Mouse (Mus musculus) heart, embryonic 10.5 days (tissue): ENCODE results near the gene Cyp2d10. TPM values are rescaled to one million over a fixed set of nuclear protein-coding genes. Genes with fewer than 3 reads are reported as not detected.
"Not testable (repeated sequence)": the region's sequence is repeated elsewhere in the genome, so short reads cannot be mapped to it uniquely, and the experiment has no call there.

Source experiments
- DNase-seq: peaks from one replicate; pipeline ENCODE4 v3.0.0-alpha.2; 2017; ENCODE audit warnings: low spot score
- H3K27ac ChIP-seq: fragments of 300-500 bp; sonication (generic); 2 replicates; pipeline ENCODE4 v1.5.1; 2016; ENCODE audit warnings: mild to moderate bottlenecking
- H3K27me3 ChIP-seq: fragments of 300-500 bp; sonication (generic); 2 replicates; pipeline ENCODE4 v1.6.1; 2016; ENCODE audit warnings: mild to moderate bottlenecking; ENCODE audit not compliant: poor library complexity, insufficient read depth, severe bottlenecking
- H3K36me3 ChIP-seq: fragments of 300-500 bp; sonication (generic); 2 replicates; pipeline ENCODE4 v1.6.1; 2016; ENCODE audit warnings: mild to moderate bottlenecking, moderate library complexity
- H3K4me1 ChIP-seq: fragments of 300-500 bp; sonication (generic); 2 replicates; pipeline ENCODE4 v1.6.1; 2016; ENCODE audit warnings: mild to moderate bottlenecking
- H3K4me3 ChIP-seq: fragments of 300-500 bp; sonication (generic); 2 replicates; pipeline ENCODE4 v1.5.1; 2016; ENCODE audit warnings: mild to moderate bottlenecking, moderate library complexity
- H3K9me3 ChIP-seq: fragments of 300-500 bp; sonication (generic); 2 replicates; pipeline ENCODE4 v1.6.1; 2016; ENCODE audit warnings: mild to moderate bottlenecking, moderate library complexity
- WGBS: fragments of 180-500 bp; shearing (Covaris S2); methylation state at CpG from one replicate; pipeline ENCODE4 v1.1.7; 2016; 5-methylcytosine and 5-hydroxymethylcytosine counted together
- polyA plus RNA-seq: library from polyadenylated mRNA; unstranded; fragments of >200 nt; fragmentation: Nextera tagmentation; extraction: Ambion mirVana; gene quantifications from 2 replicates; pipeline ENCODE4 v1.2.1, GENCODE M21; 2016

Cyp2d10 gene
- 0.75 TPM in 1 of 2 replicates, not detected in the other for polyA plus RNA-seq

DNA sequence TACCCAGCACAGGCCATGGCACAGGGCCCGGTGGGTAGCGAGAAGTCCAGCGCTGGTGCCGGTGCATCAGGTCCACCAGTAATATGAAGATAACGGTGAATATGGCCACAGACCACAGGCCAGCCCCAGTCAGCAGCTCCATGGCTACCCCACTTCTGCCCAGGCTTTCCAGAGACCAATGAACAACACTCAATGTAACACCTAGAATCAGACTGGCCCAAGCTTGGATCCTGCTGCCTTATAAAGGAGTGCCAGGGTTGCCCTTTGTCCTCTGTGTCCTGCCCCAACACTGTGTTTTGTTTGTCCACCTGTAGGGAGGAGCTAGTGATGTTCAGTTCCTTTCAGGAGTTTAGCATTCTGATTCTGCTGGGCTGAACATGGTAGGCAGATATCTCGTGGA lies at the start of gene Cyp2d10:
Gene Cyp2d10 (minus strand): TSS at position 215 of the 400 bp plus-strand sequence.
- peak; percentile 25 for DNase-seq
- Histone ChIP-seq H3K27ac (no peak within 1 kb of the TSS), H3K27me3 (no peaks in the 10 kb centered on the region), H3K4me3 (no peak within 1 kb of the TSS), H3K36me3 (no peaks in the 10 kb centered on the region), H3K9me3 (no peaks in the 10 kb centered on the region), H3K4me1 (no peaks in the 10 kb centered on the region)
- 92% methylated on average over 6 of the region's 6 CpGs for WGBS

DNA sequence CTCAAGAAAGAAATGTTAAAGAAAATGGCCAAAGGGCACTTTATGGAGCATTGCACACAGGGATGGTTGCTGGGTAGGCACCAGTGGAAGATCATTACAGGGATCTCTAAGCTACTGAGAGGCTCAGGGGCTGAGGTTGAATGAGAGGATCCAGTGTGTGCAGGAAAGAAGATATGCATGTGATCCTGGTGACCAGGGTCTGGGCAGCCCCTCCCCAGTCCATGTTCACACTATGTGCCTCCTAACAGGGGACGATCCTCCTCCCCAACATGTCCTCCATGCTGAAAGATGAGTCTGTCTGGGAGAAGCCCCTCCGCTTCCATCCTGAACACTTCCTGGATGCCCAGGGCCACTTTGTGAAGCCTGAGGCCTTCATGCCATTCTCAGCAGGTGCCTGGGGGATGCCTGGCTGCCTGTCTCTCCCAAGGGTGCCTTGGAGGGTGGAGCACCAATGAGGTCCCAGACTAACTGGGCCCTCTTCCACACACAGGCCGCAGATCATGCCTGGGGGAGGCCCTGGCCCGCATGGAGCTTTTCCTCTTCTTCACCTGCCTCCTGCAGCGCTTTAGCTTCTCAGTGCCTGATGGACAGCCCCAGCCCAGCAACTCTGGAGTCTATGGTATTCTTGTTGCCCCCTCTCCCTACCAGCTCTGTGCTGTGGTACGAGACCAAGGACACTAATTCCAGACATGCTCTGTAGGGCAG lies 49.2 kb upstream of the Cyp2d10 start:
- H3K4me1 ChIP-seq, H3K27ac ChIP-seq, H3K36me3 ChIP-seq, H3K27me3 ChIP-seq, H3K4me3 ChIP-seq, H3K9me3 ChIP-seq: not testable (repeated sequence)
- WGBS = 80% methylated on average over 6 of the region's 6 CpGs
- peak; percentile 64 for DNase-seq

DNA sequence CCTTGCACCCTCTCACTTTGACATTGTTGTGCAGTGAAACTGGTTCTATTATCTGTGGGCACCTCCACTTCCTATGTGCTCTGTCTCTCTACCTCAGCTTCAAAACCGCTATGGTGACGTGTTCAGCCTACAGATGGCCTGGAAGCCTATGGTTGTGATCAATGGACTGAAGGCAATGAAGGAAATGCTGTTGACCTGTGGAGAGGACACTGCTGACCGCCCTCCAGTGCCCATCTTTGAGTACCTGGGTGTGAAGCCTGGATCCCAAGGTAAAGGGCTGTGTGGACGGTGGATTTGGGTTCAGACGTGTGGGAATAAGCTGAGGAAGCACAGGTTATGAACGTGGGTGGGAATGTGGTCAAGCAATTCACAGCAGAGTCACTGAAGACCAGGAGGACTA lies 46.5 kb upstream of the Cyp2d10 start:
- H3K36me3 ChIP-seq, H3K9me3 ChIP-seq, H3K27me3 ChIP-seq, H3K27ac ChIP-seq, H3K4me1 ChIP-seq, H3K4me3 ChIP-seq: not testable (repeated sequence)
- DNase-seq = peak; percentile 52
- WGBS = 78% methylated on average over 6 of the region's 6 CpGs

DNA sequence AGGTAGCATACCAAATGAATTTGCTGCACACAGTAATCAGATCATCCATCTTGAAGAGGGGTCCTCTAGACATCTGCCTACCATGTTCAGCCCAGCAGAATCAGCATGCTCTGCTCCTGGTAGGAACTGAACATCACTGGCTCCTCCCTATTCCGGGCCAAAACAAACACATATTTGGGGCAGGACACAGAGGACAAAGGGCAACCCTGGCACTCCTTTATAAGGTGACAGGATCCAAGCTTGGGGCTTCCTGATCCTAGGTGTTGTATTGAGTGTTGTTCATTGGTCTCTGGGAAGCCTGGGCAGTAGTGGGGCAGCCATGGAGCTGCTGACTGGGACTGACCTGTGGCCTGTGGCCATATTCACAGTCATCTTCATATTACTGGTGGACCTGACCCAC lies 45.1 kb upstream of the Cyp2d10 start:
- H3K9me3 ChIP-seq, H3K27me3 ChIP-seq, H3K4me1 ChIP-seq, H3K36me3 ChIP-seq, H3K4me3 ChIP-seq, H3K27ac ChIP-seq: not testable (repeated sequence)
- peak; percentile 52 for DNase-seq
- WGBS = 77% methylated on average over 1 of the region's 1 CpGs

DNA sequence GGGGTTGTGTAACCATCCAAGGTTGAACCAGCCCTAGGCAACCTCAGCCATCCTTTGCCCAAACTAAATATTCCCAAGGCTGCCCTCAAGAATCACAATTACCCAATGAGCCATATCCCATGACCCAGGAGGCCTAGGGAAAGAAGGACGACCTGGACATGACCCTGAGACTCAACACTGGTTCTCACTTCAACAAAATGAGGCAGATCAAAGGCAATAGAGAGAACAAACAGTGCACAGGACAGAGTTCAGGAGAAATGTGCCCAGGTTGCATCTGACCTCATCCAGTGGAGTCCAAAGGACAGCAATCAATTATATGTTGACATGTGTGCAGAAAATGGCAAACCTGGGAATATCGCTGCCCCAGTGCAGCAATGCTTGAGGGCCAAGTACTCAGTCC lies 43.0 kb upstream of the Cyp2d10 start:
- not testable (repeated sequence) for H3K4me3 ChIP-seq, H3K27me3 ChIP-seq, H3K27ac ChIP-seq, H3K4me1 ChIP-seq, H3K36me3 ChIP-seq, H3K9me3 ChIP-seq
- peak; percentile 42 for DNase-seq
- 75% methylated on average over 2 of the region's 2 CpGs for WGBS

DNA sequence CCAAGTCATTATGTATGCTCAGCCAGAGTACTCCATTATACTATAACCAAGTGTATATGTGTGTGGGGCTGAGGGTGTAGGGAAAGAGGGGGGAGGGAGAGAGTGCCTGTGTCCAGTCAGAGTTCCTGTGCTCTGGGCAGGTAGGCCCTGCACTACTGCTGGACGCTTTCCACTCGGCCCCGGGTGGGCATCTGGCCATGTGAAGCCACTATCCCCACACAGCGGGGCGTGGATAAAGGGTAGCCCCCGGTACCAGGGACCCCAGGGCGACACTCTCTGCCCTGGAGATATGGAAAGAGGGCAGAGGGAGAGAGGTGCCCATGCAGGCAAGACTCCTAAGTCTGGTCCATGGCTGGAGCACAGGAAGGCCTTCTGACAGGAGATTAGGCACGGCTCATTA lies 38.2 kb upstream of the Cyp2d10 start:
- no peaks in the 10 kb centered on the region for H3K9me3 ChIP-seq
- DNase-seq = peak; percentile 55
- no peak overlapping the region for H3K27ac ChIP-seq
- no peaks in the 10 kb centered on the region for H3K4me1 ChIP-seq
- no peaks in the 10 kb centered on the region for H3K36me3 ChIP-seq
- H3K4me3 ChIP-seq = no peak overlapping the region
- 73% methylated on average over 8 of the region's 8 CpGs for WGBS
- no peaks in the 10 kb centered on the region for H3K27me3 ChIP-seq

DNA sequence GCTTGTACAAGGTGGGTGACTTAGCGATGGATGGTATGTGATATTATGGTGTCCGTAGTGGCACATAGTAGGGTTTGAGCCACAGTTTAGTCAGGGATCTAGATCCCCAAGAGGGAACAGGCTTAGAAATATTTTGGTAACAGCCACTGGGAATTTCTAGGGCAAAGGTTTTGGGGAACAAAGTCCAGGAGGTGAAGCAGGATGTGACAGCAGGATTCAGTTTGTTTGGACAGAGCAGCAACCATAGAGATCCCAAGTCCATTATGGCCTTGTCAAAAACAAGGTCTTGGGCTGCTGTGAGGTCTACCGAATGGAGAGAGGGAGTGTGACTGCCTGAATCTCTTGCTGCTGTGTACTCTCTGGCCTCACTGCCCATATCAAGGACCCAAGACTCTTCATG lies 36.7 kb upstream of the Cyp2d10 start:
- no peak overlapping the region for H3K27ac ChIP-seq
- no peaks in the 10 kb centered on the region for H3K4me1 ChIP-seq
- no peak overlapping the region for H3K4me3 ChIP-seq
- H3K9me3 ChIP-seq = no peaks in the 10 kb centered on the region
- H3K36me3 ChIP-seq = no peaks in the 10 kb centered on the region
- H3K27me3 ChIP-seq = no peaks in the 10 kb centered on the region
- DNase-seq = no peak
- whole genome bisulfite sequencing = 80% methylated on average over 3 of the region's 3 CpGs

DNA sequence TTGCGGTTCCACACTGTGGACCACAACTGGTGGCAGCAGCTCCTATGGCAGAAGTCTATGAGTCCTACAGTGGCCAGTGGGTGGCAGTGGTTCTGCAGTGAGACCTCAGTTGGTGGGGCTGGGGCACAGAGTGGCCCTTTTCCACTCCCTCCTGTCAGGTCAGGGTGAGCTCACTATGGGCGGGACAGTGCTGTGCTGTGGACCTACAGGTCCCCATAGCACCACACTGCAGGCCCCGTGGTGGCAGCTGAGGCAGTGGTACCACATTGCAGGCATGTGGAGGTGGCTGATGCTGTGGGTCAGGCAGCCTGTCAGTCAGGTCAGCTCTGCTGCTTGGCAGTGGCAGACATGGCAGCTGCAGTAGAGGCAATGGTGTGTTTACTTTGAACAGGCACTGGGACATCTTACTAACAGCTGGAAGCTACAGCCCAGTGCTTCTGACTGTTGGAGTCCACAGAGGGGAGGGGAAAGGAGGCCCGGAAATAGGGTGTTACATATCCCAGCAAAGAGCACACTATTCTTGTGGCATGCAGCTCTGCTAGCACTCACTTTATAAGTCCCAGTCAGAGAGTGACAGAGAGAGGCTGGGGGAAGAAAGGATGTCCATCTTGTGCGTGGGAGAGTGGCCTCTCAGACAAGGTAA lies 31.1 kb upstream of the Cyp2d10 start:
- no peaks in the 10 kb centered on the region for H3K27me3 ChIP-seq
- peaks cover 5% of the 10 kb centered on the region; the same call in 1 of the 2 replicates for H3K9me3 ChIP-seq
- no peaks in the 10 kb centered on the region for H3K36me3 ChIP-seq
- H3K4me3 ChIP-seq = no peak overlapping the region
- peak; percentile 63 for DNase-seq
- H3K4me1 ChIP-seq = no peaks in the 10 kb centered on the region
- H3K27ac ChIP-seq = no peak overlapping the region
- WGBS = 64% methylated on average over 5 of the region's 5 CpGs

DNA sequence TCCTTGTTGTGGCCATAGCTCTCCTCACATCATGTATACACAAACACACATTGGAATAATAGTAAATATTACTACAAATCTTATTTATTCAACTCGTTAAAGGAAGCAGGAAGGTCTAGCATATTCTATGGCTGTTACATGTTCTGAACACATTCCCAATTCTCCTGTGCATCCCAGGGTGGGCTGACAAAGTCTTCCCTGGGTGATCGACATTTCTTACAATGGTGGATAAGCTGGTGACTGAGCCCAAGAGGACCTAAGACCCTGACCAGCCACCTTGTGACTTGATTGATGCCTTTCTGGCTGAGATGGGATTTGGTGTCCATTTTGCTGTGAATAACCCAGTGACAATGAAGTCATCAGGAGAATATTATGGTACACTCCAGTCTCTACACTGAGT lies 28.6 kb upstream of the Cyp2d10 start:
- peaks cover 5% of the 10 kb centered on the region; the same call in 1 of the 2 replicates for H3K9me3 ChIP-seq
- H3K27me3 ChIP-seq = no peaks in the 10 kb centered on the region
- H3K36me3 ChIP-seq = no peaks in the 10 kb centered on the region
- H3K4me1 ChIP-seq = no peaks in the 10 kb centered on the region
- H3K4me3 ChIP-seq = no peak overlapping the region
- peak; percentile 71 for DNase-seq
- no peak overlapping the region for H3K27ac ChIP-seq
- WGBS = 79% methylated on average over 2 of the region's 2 CpGs

DNA sequence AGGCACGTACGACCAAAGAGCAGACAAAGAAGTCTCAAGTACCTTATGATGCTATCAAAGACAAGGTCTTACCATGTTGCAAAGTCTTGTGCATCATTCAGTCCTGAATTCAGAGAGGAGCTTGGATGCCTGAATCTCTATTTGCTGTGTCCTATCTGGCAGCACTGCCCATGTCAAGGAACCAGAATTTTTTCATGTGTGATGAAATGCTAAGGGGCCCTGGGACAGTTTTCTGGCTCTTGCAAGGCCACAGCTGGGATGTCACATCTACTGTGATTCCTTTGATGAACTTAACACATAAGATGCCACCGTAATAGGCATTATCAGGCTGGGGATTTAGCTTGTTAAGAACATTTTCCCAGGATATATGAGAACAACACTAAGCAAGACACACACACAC lies 28.0 kb upstream of the Cyp2d10 start:
- no peak overlapping the region for H3K4me3 ChIP-seq
- peaks cover 5% of the 10 kb centered on the region; the same call in 1 of the 2 replicates for H3K9me3 ChIP-seq
- DNase-seq = peak; percentile 9
- no peak overlapping the region for H3K27ac ChIP-seq
- H3K27me3 ChIP-seq = no peaks in the 10 kb centered on the region
- H3K4me1 ChIP-seq = no peaks in the 10 kb centered on the region
- H3K36me3 ChIP-seq = no peaks in the 10 kb centered on the region
- 73% methylated on average over 3 of the region's 3 CpGs for WGBS

DNA sequence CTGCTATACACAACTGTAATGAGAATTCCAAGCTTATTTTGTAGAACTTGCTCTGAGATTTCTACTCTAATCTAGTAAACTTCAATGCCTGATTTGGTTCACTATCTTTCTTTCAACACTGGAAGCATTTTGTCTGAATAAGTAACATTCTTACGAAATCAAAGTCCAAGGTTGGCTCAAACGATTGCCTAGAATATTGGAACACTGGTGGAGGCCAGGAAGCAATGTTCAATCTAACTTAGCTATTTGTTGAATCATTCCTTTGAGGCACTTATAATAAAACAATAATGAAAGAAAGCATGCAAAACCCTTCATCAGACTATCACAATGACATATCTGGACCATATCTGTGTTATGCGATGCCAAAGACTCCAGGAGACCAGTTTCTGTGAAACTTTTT lies 27.5 kb upstream of the Cyp2d10 start:
- 91% methylated on average over 3 of the region's 3 CpGs for WGBS

DNA sequence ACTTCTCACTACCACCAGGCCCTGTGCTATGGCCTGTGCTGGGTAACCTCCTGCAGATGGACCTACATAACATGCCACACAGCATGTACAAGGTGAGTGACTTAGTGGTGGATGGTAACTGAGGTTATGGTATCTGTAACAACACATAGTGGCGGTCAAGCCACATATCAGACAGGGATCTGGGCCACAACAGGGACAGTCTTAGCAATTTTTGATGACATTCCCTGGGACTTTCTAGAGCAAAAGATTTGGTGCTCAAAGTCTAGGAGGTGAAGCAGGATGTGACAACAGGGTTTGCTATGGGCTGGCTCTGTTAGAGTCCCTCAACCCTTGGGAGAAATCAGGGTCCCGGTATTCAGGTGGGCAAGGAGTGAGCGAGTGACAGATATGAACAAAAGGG lies 26.6 kb upstream of the Cyp2d10 start:
- Histone ChIP-seq H3K9me3 (peaks cover 5% of the 10 kb centered on the region; the same call in 1 of the 2 replicates), H3K27me3 (no peaks in the 10 kb centered on the region), H3K36me3 (no peaks in the 10 kb centered on the region), H3K4me1 (no peaks in the 10 kb centered on the region), H3K27ac (no peak overlapping the region), H3K4me3 (no peak overlapping the region)
- DNase-seq = peak; percentile 51
- 87% methylated on average over 3 of the region's 3 CpGs for WGBS

More for the DNA sequence above, 27.5 kb upstream of the Cyp2d10 start:
- H3K27ac ChIP-seq = no peak overlapping the region
- no peaks in the 10 kb centered on the region for H3K27me3 ChIP-seq
- H3K36me3 ChIP-seq = no peaks in the 10 kb centered on the region
- H3K9me3 ChIP-seq = peaks cover 5% of the 10 kb centered on the region; the same call in 1 of the 2 replicates
- no peak overlapping the region for H3K4me3 ChIP-seq
- no peaks in the 10 kb centered on the region for H3K4me1 ChIP-seq
- DNase-seq = no peak

DNA sequence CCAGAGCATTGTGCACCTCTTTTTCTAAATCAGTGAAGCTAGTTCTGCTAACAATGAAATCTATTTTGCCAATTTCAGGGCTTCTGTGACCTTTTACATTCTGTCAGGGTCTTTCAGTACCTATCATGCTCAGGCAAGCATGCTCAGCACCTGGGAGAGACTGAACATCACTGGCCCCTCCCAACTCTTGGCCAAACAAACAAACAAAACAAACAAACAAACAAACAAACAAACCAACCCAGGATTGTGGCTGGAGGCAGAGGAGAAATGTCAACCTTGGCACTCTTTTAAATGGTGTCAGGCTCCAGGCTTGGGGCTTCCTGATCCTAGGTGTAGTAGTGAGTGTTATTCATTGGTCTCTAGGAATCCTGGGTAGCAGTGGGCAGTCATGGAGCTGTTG lies 26.1 kb upstream of the Cyp2d10 start, which contains the start of gene Cyp2d9:
Gene Cyp2d9 (plus strand): TSS at position 301 of the 400 bp plus-strand sequence.
- Histone ChIP-seq H3K4me3 (no peak within 1 kb of the TSS), H3K4me1 (no peaks in the 10 kb centered on the region), H3K27ac (no peak within 1 kb of the TSS), H3K36me3 (no peaks in the 10 kb centered on the region), H3K27me3 (no peaks in the 10 kb centered on the region), H3K9me3 (peaks cover 5% of the 10 kb centered on the region; the same call in 1 of the 2 replicates)
- DNase-seq = peak; percentile 67
